Mouse (Mus musculus) urinary bladder, postnatal 14 days (tissue): ENCODE measurements around the gene Zfp420.
"Not testable (repeated sequence)": the region's sequence is repeated elsewhere in the genome, so short reads cannot be mapped to it uniquely, and the experiment has no call there.

ENCODE experiments used
- DNase-seq: peaks from one replicate; pipeline ENCODE4 v3.0.0; 2021; ENCODE audit warnings: low spot score

Zfp420 gene

DNA sequence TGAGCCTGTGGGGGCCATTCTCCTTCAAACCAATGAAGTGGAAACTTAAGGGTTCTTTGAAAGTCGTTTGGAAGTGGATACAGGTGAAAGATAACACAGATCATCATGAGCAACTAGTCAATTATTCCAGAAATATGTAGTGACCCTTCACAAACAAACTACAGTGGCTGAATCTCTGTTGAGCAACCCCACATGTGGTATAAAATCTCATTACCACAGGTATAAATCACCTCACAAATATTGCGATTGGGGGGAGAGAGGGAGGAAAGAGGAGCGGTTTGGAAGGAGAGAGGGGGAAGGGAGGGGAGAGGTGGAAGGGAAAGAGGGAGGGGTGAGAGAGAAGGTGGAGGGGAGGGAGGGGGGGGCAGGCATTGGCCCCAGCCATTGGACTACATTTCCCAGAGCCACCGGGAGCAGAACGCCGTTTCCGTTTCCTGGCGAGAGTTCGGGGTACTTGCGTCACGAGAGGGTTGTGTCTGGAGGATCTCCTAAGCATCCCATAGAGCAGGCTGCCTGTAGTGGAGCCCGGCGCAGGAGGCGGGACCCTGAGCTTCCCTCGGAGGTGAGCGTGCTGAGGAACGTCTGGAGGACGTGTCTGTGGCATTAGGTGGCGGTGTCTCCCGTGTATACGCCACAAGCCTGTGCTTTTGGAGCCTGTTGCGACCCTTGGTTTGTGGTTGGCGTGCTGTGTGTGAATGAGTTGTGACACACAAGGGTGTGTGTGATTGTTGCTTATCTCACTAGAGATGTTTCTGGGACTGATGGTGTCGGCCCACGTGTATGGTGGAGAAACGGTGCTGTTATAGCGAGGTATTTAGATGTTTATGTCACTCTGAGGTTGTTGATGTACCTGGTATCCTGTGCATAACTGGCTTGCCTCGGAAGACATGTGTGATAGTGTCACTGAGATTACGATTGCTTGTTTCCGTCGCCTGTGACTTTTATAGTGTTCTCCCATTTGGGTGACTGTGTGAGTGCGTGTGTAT is at the start of gene Zfp420:
Gene Zfp420 (plus strand): TSS at position 448 of the 986 bp plus-strand sequence.
- DNase-seq, result peak; percentile 91

DNA sequence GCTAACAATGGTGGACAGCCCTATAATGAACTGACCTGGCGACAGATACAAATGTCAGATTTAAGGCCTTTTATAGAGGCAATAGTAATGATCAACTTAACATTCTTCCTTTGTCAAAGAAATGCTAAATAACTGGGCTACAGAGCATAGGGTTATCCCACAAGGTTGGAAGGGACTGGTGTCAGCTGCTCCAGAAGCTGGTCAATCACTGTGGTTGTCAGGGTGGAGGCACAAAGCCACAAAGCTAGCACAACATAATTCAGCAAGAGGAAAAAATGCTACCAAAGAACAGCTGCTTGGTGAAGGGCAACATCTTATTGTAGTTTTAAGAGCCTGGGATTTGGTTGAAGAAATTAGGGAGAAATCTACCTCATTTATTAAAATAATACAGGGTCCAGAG is 47.5 kb upstream of the Zfp420 start:
- DNase-seq, result no peak

DNA sequence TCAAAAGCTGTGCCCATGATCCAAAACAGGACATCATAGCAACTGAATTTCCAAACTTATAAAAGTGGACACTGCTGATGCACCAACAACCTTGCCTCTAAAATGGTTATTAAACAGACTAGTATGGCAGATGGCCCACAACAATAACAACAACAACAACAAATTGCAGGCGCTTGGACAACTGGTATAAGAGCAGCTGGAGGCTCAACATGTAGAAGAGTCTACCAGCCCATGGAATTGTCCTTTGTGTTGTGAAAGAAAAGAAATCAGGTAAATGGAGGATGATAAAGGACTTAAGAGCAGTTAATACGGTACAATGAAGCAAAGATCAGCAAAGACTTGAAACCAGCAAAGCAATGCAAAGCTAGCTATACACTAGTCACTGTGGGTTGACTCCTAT is 45.4 kb upstream of the Zfp420 start:
- DNase-seq, result no peak

DNA sequence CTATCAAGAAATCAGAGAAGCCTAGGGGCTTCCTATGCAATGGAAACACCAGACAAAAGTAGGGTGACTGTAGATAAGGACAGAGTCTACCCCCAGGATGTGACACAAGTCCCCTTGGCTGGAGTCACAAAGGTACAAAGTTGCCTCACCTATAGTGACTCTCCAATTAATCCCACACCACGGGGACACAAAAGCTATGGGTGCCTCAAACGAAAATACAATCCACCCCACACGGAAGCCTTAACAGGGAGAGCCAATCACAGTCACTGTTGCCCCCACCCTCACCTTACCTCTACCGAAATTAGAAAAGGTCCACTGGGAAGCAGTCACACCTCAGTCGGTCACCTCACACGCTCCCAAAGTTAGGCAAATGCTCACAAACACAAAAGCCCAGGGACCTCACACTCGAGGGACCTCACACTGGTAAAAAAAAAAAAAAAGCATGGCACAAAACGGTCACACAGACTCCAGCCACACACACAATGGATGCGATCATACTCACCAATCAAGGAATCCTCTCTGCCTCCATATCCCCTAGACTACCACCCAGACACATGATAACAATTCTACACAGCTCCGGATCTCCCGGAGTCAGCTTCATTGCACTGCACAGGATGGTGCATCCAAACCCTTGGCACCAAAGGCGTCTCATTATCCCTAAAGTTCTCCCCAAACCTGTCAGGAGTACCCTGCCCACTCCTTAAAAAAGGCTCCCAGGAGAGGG is 44.6 kb upstream of the Zfp420 start:
- no peak for DNase-seq

DNA sequence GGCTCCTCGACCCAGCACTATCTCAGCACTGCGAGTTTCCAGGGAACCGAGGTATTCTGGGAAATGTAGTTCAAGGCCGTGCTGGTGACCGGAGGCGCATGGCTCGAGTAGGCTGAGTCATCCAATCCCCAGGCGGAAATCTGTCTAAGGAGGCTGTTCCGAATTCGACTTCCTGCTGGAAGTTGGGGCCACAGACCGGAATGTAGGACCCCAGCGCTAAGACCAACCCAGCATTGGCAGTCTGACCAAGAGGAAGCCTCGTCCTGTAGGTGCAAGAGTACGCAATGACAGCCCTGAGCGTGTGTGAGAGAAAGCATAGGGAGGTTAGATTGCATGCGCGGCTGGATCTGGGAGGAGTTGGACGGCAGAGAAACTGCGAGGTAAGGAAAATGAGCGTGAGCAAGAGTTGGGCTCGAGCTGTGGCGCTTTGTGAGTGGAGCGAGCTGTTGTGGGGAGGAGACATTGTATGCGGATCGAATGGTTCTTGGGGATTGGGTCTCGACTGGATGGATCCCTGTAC is 43.8 kb upstream of the Zfp420 start, which contains the start of gene Zfp790:
Gene Zfp790 (plus strand): TSS at position 205 of the 520 bp plus-strand sequence.
- DNase-seq, result peak; percentile 88

DNA sequence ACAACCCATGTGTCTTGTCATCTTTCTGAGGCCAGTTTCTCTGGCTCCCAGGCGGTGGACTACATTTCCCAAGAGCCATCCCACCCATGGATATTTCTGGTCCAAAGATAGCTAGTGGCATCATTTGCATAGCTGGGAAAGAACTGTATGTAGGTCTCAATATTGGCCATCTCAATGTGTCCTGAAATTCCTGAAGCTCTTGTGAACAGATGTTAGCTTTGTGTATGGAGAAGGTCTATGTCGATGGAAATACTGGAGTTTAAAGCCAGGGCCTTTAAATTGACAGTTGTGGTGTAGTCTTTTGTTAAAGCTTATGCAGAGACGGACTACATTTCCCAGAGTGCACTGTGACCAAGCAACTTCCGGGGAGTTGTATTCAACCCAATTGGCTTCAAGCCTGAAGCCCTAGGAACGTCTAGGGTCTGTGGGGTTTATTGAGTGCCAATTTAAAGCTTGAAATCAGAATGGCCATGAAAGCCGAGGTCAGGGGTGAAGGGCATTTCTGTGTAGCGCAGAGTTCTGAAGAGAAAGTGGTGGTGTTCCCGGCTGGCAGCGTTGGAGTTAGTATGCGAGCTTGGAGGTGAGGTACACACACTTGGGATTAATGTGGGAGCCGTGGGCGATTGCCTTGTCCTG is 41.0 kb upstream of the Zfp420 start:
- DNase-seq, result peak; percentile 75

DNA sequence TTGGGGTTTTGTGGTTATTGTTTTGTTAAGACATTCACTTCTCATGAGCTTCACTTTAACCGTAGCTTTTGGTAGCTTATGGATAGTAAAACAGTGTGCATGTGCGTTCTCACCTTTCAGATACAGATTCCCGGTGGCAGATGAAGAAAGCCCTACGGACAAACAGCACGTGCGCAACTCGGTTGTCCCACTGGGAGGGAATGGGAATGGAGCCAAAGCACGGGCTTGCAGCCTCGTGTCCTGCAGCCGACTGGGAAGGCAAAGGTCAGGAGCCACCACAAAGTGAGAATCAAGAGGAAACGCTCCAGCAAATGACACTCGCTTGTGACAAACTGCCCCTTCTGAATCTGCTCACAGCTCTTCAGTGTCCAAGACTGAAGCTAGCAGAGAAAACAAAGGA is 31.8 kb upstream of the Zfp420 start:
- no peak for DNase-seq

DNA sequence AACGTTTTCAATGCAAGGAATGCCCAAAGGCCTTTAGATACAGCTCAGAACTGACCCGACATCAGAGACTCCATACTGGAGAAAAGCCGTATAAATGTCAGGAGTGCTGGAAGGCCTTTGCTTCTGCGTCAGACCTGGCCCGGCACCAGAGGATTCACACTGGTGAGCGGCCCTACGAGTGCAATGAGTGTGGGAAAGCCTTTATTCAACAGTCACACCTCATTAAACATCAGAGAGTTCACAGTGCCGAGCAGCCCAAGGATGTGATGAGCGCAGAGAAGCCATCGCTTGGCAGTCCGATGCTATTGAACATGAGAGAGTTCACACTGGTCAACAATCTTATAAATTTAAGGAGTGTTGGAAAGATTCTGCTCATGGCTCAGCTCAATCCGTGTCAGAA is 30.0 kb upstream of the Zfp420 start:
- no peak for DNase-seq

DNA sequence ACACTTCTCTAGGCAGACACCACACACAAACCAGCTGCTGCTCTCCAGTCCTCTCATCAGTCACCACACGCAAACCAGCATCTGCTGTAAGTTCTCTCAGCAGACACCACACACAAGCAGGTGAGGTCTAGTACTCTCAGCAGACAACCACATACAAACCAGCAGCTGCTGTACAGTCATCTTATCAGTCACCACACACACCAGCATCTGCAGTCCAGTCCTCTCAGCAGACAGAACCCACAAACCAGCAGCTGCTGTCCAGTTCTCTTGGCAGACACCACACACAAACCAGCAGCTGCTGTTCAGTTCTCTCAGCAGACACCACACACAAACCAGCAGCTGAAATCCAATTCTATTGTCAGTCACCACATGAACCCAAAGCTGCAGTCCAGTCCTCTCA is 23.0 kb upstream of the Zfp420 start:
- no peak for DNase-seq

DNA sequence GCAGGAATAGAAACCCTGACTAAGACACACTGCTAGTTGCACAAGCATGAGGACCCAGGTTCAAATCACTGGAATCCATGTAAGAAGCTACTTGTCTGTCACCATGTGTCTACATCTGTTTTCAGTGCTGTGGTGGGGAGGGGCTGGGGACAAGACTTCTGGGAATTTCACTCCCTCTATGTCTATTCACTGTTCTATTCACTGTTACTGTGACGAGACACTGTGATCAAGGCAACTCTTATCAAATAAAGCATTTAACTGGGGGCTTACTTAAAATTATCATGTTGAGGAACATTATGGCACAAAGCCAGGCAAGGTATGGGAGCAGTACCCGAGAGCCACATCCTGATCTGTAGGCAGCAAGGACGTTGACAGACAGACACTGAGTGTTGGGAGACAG is 20.5 kb upstream of the Zfp420 start:
- DNase-seq, result no peak

DNA sequence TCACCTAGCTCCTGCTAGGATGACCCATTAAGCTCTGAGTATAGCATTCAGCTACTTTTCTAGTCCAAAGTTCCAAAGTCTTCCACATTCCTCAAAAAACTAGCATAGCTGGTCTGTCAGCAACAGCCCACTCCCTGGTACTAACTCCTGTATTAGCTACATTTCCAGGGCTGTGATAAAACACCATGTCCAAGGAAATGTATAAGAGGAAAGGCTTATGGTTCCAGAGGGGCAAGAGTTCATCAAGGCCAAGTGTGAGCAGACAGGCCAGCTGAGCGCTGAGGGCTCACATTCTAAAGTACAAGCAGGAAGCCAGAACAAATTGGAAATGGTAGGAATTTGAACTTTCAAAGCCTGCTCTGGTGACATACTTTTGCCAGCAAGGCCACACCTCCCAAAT is 17.7 kb upstream of the Zfp420 start:
- no peak for DNase-seq

DNA sequence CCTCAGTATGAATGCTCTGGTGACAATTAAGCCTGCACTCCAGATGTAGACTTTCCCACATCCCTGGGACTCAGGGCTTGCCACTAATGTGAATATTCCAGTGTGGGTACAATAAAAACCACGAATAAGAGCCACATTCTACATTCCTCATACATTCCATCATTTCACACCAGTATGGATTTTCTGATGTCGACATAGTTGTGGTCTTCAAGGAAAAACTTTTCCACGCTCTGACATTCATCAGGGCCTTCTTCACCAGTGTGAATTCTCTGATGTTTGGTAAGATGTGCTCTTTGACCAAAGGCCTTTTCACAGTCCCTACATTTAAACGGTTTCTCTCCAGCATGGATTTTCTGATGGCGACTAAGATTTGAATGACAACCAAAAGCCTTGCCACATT is 15.2 kb upstream of the Zfp420 start:
- no peak for DNase-seq

DNA sequence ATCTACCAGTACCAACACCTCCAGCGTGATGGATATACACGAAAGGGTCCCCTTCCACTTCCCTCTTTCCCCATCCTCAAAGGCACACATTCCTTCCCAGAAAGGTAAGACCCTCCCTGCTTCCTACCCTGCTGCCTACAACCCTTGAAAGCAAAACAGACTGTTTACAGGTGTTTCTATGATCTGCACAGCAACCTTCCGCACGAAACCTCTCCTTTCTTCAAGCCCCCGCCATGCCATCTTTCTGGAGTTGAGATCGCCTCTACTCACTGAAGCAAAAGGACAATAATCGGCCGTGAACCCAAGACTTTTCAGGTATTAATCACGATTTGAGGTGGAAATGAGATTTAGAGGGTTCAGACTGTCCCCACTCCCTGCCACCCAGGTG is 7.0 kb upstream of the Zfp420 start:
- DNase-seq, result no peak

DNA sequence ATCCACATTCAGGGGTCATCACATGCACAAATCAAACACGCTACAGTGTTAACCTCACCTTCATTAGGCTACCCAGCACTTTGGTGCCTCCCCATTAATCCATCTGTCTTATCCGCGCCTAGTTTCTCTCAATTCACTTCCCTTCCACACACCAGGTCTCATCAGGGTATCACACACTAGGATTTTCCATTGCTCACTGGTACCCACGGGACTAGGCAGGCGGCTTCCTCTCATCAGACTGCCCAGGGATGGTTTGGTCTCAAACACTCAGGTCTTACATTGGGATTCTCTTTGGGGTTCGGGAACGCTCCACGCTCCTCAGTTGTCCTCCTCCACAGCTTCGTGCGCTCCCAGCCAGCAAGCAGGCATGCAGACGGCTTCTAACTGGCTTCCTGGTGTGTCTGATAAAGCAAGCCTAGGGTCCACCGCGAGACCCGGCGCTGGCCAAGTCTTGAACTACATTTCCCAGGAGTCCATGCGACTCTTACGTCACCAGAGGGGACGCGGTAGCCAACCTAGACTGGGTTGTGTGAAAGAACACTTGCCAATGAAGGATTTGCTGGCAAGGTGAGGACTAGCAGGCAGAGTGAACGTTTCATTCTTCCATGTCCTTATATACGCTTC is 6.4 kb upstream of the Zfp420 start, which contains the start of gene Zfp940:
Gene Zfp940 (minus strand): TSS at position 451 of the 624 bp plus-strand sequence.
- peak; percentile 74 for DNase-seq

DNA sequence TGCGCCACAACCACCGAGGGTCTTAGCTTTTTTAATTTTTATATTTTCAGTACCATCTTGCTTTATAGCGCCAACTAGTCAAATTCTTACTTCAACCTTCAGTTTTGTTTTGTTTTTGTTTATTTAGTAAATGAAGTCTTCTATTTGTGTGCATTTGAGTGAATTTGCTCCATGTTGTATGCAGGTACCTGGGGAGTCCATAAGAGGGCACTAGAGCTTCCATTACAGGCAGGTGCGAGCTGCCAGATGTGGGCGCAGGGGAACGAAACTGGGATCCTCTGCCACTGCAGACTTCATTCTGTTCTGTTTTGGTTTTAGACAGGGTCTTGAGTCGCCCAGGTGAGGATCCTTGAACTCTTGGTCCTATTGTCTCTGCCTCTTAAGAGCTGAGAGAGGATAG is 1.9 kb downstream of the Zfp420 start:
- no peak for DNase-seq

DNA sequence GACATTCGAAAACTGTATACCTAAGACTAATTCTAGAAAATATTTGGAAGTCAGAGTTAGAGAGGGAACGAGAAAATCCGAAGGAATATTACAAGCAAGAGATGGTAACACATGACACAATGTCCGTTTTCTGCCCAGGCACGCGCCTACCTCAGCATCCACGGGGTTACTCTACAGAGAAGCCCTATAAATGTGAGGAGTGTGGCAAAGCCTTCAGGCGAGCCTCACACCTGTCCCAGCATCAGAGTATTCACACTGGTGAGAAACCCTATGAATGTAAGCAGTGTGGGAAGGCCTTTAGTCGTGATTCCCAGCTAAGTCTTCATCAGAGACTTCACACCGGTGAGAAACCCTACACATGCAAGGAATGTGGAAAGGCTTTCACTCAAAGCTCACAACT is 14.5 kb downstream of the Zfp420 start:
- DNase-seq, result no peak

DNA sequence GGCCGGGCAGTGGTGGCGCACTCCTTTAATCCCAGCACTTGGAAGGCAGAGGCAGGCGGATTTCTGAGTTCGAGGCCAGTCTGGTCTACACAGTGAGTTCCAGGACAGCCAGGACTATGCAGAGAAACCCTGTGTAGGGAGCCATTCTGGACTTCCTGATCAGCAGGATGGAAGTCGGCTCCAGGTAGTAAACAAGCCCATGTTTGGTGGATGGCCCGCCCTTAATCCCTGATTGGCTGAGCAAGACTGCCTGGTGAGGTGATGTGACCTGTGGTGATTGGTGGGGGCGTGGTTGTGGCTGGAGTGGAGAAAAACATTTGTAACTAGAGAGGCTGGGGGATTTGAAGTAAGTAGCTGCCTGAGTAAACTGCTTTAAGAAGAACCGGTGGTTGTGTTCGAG is 17.8 kb downstream of the Zfp420 start:
- not testable (repeated sequence) for DNase-seq

DNA sequence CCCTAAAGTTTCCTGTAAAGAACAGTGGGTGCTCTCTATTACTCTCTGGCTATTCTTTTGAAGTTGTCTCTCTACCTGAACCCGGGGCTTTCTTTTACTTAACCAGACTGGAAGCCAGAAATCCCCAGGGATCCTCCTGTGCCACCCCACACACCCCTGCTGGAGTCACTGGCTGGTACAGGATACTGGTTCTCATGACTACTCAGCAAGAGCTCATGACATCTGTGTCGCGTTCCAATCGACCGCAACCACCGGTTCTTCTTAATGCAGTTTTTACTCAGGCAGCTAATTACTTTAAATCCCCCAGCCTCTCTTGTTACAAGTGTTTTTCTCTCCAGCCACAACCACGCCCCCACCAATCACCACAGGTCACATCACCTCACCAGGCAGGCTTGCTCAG is 20.3 kb downstream of the Zfp420 start:
- DNase-seq, result no peak

DNA sequence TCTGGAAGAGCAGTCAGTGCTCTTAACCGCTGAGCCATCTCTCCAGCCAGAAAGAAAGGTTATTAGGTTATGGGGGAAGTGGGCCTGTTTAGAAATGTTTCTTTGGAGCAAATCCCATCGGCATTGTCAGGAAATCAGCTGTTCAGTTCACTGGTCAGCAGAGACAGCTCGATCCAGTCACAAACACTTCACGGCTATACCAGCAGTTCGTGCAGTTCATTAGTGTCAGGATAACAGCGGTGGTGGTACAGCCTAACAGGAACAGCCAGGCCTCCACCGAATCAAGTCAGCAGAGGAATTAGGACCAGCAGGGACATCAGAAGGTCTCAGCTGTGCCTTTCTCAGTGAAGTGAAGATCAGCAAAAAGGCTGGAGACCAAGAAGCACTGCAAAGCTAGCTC is 21.1 kb downstream of the Zfp420 start:
- DNase-seq, result no peak

DNA sequence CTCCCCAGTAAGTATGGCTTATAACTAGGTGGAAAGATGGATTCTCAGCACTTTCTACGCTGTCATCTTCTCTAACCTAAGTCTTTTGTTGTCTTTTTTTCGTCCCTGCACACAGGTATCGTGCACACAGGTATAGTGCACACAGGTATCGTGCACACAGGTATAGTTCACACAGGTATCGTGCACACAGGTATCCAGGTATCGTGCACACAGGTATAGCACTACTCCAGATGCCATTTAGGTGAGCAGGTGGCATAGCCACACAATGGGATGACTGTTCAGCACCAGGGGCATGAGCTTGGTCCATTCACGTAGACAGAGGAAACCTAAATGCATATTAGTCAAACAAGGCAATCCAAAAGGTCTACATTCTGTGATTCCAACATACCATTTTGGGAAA is 30.7 kb downstream of the Zfp420 start:
- DNase-seq, result no peak

DNA sequence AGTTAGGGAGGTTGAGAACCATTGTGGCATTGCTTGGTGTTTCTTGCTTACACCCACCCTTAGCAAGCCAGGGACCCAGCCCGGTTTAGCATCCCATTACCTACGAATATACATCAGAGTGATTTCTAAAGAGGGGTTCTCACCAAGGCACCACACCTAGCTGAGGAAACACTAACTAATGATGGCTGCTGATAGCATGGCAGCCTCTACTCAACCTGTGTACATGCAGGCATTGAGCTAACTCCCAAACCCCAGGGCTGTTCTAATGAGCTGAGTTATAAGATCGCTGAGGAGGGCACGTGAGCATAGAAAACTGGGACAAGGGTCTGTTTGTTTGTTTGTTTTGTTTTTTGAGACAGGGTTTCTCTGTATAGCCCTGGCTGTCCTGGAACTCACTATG is 33.0 kb downstream of the Zfp420 start:
- DNase-seq, result no peak

DNA sequence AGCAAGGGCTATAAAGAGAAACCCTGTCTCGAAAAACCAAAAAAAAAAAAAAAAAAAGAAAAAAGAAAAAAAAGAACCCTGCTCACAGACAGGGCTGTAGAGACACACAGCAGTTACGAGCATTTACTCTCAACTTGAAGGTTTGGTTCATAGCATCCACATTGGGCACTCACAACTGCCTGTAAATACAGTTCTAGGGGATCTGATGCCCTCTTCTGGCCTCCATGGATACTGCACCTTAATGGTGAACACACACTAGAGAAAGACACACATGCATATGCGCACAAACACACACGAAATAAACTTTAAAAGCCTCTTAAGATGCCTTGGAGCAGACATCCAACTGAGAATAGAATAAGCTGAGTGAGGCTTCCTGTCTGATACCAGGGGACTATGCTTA is 38.6 kb downstream of the Zfp420 start:
- DNase-seq, result no peak
